Mouse (Mus musculus): ENCODE results near the gene Fcer1g. TPM values are rescaled to one million over a fixed set of nuclear protein-coding genes. Genes with fewer than 3 reads are reported as not detected.

Gene Fcer1g
- total RNA-seq, 4 experiments from 2014 or later = 0.85 to 3.1 (median 2.3) TPM

DNA sequence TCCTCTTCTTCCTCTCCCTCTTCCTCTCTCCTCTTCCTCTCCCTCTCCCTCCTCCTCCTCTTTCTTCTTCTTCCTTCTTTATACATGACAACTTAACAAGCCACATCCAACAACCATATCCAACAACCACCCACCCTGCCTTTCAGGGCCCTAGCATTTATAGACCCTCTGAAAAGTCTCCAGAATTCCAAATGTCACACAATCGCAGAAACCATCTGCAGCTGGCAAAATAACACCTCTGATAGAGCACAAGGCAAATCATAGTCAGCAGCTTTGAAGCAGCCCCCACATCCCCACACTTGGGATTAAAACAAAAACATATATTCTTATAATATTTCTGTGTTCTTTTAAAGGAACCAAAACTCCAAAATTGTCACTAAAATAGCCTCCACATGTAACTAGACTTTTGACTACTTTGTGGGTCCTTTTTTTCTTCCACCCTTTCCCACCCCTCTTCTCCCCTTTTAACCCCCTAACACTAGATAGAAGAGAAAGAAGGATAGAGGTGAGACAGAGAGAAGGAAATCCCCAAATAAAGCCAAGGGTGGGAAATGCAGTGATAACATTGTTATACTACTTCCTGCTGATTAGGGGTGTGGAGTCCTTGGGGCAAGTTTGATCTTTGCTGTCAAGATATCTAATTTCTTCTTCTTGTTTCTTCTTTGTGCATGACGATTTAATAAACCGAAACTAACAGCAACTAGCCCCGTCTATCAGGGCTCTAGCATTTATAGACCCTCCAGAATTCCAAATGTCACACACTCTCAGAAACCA is 32.0 kb upstream of the Fcer1g start:
- no peak for DNase-seq (ENCODE audit: low spot score in 2 of 2)

DNA sequence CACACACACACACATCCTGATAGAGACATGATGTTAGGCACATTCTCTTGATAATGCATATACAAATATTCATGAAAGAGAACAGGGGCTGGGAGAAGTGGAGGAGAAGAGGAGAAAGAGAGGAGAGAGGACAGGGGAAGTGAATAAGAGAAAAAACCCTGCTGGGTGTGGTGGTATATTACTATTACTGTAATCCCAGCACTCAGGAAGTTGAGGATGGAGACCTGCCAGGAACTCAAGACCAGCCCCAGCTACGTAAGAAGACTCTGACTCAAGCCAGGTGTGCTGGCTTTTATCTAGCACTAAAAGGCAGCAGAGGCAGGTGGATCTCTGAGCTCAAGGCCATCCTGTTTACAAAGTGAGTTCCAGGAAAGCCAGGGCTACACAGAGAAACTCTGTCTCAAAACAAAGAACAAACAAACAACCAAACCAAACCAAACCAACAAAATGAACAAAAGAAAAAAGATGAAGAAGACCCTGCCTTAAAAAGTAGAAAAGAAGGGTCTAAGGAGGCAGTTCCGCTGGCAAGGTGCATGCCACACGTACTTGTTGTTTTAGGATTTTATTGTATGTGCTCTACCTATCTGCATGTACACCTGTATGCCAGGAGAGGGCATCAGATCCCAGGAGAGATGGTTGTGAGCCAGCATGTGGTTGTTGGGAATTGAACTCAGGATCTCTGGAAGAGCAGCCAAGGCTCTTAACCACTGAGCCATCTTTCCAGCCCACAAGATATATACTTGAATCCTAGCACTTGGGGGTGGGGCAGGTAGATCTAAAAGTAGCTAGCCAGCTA is 29.7 kb upstream of the Fcer1g start:
- DNase-seq (ENCODE audit: low spot score in 2 of 2) = no peak

DNA sequence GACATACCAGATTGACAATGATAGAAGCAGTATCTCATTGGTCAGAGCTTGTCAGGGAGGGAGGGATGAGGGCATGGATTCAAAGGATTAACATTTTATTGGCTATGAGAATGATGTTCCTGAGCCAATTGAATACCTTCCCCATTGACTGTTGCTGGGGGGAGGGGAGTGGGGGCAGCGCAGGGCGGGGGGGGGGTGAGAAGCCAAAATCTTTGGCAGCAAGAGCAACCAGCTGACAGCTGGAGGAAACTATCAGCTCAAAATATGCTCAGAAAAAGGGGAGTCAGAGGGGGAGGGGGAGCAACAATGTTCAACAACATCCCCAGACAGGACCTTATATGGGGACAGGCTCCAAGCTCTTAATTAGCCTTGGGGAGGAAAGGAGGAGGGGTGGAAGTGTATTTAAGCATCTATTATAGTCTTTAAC is 29.0 kb upstream of the Fcer1g start:
- DNase-seq (ENCODE audit: low spot score in 2 of 2) = no peak

DNA sequence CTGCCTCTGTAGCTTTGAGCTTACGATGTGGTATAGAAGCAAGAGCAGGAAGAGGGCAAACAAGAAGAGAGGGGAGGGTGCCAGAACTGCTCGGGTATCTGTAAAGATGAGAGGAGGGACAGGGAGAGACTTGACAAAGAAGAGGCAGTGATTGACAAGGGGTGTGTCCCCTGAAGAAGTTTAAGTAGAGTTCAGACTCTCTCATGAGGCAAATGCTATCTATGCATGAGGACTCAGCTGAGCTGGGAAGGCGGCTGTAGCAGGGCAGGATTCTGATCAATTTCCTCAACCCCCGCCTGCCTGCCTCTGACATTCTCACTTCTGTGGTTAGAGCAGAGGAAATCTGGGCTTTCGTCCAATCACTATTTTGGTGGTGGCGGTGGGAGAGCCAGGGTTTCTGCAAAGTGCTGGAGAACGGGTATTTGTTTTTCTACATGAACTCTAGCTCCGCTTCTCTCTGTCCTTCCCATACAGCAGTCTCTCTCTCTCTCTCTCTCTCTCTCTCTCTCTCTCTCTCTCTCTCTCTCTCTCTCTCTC is 28.5 kb upstream of the Fcer1g start:
- peak; percentile 39 to 56 for DNase-seq (ENCODE audit: low spot score in 2 of 2)

DNA sequence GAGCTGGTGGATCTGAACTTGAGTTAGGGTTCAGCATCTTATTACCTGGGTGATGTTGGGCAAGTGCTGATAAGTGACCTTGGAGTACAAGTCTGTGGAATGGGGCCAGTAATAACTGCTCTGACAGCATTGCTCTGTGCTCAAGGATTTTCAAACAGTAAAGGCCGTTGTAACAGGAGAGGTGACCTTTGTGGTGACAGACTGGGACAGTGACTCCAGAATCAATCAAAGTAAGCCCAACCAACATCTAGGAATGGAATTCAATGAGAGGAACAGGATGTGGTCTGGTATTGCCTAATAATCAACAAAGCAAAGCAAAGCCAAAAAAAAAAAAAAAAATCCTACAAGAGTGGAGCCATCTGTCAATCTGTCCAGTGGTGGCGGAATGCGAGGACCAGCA is 26.2 kb upstream of the Fcer1g start:
- DNase-seq (ENCODE audit: low spot score in 2 of 2) = no peak

DNA sequence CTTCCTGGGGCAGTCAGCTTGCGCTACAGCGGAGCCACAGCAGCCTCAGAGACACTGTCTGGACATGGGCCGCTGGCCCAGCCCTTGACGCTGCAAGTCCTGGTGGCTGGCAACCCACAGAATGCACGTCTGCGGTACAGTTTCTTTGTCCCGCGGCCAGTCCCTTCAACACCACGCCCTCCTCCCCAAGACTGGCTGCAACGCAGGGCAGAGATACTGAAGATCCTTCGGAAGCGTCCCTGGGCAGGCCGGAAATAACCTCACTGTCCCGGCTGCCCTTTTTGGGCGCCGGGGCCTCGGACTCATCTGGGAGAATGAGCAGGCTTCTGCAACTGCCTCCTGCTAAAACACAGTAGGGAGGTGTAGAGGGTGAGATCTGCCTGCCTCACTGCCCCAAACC is 24.8 kb upstream of the Fcer1g start:
- DNase-seq (ENCODE audit: low spot score in 2 of 2) = no peak

DNA sequence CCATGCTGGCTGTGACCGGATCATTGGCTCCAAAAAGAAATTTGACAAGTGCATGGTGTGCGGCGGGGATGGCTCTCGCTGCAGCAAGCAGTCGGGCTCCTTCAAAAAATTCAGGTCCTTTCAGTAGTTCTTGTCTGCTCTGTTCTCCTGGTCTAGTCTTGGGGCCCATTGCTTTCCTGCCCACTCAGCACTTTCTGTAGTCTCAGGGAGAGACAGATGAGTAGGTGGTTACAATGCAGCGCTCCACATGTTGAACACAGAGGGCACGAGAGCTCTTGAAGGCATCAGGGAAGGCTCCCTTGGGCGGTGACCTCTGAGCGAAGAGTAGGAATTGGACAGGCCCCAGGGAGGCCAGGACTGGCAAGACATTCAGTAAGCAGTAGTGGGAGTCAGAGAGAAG is 23.6 kb upstream of the Fcer1g start:
- no peak for DNase-seq (ENCODE audit: low spot score in 2 of 2)

DNA sequence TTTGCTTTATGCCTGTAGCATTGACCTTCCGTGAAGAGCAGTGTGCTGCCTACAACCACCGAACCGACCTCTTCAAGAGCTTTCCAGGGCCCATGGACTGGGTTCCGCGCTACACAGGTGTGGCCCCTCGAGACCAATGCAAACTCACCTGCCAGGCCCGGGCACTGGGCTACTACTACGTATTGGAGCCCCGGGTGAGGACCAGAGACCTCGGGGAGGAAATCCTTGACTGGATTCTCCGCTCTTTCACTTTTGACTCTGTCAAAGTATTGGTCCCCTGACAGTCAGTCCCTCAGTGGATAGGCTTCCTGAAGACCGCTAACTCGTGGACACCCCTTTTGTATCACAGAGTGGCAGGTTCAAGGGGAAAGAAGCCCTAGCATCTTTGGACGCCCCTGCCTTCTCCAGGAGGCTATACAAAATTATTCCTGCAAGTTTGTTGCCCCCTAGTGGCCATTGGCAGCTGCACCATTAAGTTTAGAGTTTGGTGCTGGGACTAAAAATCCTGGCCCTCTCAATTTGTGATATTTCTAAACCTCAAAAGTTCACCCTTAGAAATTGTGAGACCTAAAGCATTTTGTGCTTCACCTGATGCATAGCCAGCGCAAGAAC is 22.9 kb upstream of the Fcer1g start:
- DNase-seq (ENCODE audit: low spot score in 2 of 2) = peak; percentile 40 to 50

DNA sequence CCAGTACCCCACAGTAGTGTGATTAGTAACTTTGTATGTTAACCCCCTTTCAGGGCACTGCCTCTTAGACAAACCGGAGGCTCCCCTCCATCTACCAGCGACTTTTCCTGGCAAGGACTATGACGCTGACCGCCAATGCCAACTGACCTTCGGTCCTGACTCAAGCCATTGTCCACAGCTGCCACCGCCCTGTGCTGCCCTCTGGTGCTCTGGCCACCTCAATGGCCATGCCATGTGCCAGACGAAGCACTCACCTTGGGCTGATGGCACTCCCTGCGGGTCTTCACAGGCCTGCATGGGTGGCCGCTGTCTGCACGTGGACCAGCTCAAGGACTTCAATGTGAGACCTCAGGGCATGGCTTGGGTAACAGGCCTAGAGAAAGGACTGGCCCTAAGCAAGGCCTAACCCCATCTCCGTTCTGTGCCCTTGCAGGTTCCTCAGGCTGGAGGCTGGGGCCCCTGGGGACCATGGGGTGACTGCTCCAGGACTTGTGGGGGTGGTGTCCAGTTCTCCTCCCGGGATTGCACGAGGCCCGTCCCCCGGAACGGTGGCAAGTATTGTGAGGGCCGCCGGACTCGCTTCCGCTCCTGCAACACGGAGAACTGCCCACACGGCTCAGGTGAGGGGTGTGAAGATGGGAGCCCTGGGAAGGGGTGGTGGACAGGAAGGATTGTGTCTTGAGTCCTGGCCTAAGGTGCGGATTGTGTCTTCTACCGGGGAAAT is 22.1 kb upstream of the Fcer1g start:
- no peak for DNase-seq (ENCODE audit: low spot score in 2 of 2)

DNA sequence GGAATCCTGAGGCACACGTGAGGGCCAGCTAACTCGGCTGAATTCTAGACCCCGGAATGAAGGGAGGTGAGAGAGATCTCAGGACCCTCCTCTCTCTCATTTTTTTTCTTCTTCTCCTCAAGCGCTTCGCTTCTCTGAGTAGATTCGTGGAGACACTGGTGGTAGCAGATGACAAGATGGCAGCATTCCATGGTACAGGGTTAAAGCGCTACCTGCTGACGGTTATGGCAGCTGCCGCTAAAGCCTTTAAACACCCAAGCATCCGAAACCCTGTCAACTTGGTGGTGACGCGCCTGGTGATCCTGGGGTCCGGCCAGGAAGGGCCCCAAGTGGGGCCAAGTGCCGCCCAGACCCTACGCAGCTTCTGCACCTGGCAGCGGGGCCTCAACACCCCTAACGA is 18.2 kb upstream of the Fcer1g start:
- no peak for DNase-seq (ENCODE audit: low spot score in 2 of 2)

DNA sequence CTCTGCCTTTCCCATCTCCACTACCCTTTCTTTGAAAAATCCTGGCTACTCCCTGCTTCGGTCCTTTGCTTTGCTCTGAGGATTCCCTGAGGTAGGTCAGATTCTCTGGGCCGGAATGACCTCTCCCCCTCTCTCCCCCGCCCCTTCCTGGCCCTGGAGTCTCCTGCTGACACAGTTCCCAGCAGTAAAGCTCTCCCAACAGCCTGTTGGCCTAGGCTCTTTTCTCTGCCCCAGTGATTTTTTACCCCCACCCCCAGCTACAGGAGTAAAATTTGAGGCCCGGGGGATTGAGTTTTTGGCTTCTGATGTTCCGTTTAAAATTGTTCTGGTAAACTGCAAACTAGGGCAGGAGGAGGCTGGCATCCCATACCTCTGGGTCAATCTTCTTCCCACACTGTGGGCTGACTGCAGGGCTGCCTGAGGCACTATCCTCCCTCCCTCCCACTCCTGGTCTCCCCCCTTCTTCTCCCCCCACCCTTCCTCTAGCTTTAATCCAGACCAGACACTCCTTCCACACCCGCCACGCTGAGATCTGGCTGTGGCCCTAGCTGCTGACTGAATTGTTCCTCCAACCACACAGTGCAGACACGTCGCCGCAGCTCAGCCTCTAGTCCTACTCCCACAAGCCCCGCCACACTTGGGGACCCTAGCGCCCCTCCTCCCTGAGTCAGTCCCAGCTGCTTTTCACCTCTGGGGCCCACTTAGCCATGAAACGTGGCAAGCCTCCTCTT is 17.6 kb upstream of the Fcer1g start:
- no peak for DNase-seq (ENCODE audit: low spot score in 2 of 2)

DNA sequence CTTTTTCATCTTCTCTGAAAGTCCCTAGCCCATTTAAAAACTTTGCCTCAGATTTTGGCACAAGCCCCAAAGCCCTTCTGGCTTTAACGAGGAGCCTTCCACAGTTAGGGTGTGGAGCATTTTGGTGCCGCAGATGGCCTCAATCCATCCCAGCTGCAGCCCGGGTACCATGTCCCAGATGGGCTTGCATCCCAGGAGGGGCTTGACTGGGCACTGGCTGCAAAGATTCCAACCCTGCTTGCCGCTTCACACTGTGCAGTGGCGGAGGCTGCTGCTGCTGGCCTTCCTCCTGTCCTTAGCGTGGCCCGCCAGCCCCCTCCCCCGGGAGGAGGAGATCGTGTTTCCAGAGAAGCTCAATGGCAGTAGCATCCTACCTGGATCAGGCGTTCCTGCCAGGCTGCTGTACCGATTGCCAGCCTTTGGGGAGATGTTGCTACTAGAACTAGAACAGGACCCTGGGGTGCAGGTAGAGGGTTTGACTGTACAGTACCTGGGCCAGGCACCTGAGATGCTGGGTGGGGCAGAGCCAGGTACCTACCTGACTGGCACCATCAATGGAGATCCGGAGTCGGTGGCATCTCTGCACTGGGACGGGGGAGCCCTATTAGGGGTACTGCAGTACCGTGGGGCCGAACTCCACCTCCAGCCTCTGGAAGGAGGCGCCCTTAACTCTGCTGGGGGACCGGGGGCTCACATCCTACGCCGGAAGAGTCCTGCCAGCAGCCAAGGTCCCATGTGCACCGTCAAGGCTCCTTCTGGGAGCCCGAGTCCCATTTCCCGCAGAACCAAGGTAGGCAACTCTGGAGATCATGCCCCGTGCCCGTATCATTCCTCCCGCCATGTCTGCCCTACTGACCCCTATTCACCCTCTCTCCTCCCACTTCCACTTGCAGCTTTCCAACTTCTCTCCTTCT is 16.8 kb upstream of the Fcer1g start, which contains the start of gene Ndufs2:
TSS of gene Ndufs2 (minus strand) at position 709 of the 914 bp plus-strand sequence.
- DNase-seq (ENCODE audit: low spot score in 2 of 2) = no peak

DNA sequence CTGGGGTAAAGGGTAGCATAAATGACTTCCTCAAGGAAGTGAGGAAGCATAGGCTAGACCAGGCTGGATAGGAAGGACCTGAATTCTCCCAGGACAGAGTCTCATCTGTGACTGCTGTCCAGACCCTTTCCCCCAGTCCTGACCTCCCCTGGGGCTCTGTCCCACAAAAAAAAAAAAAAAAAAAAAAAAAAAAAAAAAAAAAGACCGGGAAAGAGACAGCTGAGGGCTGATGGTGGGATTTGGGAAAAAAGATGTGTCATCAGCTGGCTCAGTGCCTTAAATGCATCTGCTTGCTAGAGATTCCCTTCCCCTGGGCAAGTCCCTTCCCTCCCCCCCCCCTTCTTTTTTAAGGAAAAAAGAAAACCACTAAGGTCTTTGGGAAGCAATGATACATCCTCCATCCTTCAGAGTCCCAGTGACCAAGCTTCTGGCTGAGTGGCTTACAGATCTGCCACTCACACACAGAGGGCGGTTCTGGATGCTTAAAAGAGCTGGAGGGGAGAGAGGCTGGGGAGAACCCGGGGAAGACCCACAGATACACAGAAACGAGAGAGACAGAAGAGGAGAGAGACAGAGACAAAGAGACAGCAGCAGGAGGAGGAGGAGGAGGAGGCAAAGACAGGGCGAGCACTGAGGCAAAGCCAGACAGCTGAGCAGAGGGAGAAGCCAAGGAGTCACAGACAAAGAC is 15.9 kb upstream of the Fcer1g start, which contains the start of gene Adamts4:
TSS of gene Adamts4 (plus strand) at position 509 of the 688 bp plus-strand sequence.
- DNase-seq (ENCODE audit: low spot score in 2 of 2) = no peak

DNA sequence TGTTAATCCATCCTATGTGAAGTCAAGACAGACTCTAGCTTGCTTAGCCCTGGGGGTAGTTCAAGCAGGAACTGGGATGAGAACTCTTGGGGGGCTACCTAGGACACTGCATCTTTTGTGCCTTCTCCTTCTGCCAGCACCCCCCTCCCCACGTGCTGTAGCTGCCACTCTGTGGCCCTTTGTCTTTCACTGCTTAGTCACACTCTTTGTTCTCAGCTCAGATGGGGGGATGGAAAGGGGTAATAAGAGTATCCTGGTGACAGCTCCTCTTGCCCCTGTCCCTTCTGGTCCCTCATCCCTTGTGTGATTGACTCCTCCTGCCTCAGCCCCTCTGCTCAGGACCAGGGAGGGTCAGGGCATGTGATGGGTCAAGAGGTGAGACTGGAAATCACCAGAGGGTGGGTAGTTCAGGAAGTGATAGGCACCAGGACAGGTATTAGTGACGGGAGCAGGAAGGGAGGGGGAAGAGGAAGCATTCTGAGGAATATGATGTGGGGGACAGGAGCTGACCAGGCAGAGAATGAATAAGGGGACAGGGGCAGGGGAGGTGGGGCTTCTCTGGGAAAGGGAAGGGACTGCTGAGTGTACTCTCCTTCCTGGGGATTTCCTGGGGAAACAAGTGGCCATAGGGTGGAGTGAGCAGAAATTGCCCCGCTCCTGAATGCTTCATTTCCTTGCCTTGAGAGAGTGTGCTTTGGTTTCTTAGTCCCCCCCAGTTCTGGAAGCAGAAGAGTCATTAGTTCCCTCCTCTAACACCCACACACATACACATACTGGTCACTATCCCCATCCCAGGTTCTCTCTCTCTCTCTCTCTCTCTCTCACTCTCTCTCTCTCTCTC is 14.4 kb upstream of the Fcer1g start:
- no peak for DNase-seq (ENCODE audit: low spot score in 2 of 2)

DNA sequence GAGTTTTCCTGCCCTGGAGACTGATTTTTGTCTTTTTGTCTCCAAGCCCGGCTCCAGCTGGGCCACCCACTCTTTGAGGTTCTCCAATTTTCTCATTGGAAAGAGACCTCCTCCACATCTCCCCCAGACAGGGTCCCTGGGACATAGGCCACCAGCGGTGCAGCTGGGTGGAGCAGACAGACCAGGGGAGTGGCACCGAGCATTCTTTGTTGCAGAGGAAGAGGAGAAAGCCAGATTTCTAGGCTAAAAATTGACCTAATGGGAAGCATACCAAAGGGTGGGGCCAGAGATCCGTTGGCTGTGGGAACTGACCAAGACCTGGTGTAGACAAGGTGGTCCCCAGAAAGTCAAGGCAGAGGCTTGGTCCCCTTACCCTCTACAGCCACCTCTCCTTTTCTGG is 13.8 kb upstream of the Fcer1g start:
- DNase-seq (ENCODE audit: low spot score in 2 of 2) = no peak

DNA sequence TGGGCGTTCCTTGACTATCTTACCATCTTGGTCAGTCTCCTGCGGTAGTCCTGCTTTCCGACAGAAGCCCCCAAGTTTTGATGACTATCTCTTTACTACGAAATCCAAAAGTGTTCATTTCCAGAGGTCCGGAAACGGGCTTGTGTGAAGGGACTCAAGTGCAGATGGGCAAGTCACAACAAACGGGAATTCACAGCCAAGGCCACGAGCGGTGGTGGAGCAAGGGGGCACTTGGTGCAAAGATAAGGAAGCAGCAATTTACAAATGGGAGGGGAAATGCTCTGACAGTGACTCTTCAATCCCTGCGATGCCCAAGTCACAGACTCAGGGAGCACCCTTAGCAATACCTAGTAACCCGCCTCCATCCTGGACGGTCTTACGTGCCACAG is 13.3 kb upstream of the Fcer1g start:
- DNase-seq (ENCODE audit: low spot score in 2 of 2) = no peak

DNA sequence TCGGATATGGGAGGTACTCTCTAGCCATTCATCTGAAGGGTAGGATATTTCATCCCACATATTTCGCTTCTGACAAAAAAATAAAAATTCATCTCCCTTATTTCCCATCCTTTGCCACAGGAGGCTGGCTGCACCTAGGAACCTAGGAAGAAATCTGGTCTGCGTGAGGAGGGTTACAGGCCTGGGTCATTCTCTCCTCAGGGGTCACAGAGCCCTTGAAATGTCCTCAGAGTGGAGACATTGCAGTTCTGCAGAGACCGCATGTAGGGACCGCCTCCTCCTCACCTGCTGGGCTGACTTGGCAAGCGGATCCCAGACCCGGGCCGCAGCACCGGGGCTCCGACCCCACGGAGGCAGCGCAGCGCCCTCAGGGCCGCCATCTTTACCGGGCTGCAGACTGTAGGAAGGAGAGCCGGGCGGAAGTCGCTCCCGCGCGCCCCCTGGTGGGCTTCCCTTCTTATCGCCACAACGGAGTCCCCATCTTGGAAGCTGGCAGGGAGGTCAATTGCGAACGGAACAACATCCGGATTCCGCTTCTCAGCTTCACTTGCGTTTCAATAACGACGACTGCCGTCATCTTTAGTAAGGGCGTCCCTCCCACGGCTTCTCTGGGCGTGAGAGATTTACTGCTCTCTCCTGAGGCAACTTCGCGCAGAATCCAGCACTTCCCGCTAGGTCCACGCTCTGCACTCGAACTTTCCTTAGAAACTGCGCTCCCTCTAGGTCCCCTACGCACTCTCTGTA is 12.7 kb upstream of the Fcer1g start:
- peak; percentile 95 for DNase-seq (ENCODE audit: low spot score in 2 of 2)

Data from gastrocnemius, adult 8-10 months (tissue).